Mouse (Mus musculus) A20 (cell line): ENCODE data around the gene Cyp4x1.

Experiments used
- DNase-seq: peaks from one replicate; pipeline ENCODE4 v3.0.0-alpha.2; 2011; ENCODE audit warnings: low read depth, low spot score

Gene Cyp4x1

GRCm38 (mm10) chr4:115090592-115090991, 43.5 kb downstream of the Cyp4x1 start:
- no peak for DNase-seq

GRCm38 (mm10) chr4:115088611-115089338, 45.3 kb downstream of the Cyp4x1 start, which contains the start of gene Pdzk1ip1:
Gene Pdzk1ip1, plus strand, starts transcription at chr4:115088708.
- no peak for DNase-seq

GRCm38 (mm10) chr4:115086763-115087415, 47.2 kb downstream of the Cyp4x1 start:
- no peak for DNase-seq

GRCm38 (mm10) chr4:115086257-115086656, 47.8 kb downstream of the Cyp4x1 start:
- DNase-seq = no peak

GRCm38 (mm10) chr4:115085522-115086095, 48.5 kb downstream of the Cyp4x1 start:
- DNase-seq = peak; percentile 55

- no peak for DNase-seq
These were observed 51.0 kb downstream of the Cyp4x1 start for GRCm38 (mm10) chr4:115083031-115083430.

GRCm38 (mm10) chr4:115079821-115080349, 54.2 kb downstream of the Cyp4x1 start:
- no peak for DNase-seq

GRCm38 (mm10) chr4:115078892-115079820, 54.9 kb downstream of the Cyp4x1 start:
- DNase-seq = no peak

- no peak for DNase-seq
These were observed 58.7 kb downstream of the Cyp4x1 start for GRCm38 (mm10) chr4:115075204-115075915.

GRCm38 (mm10) chr4:115074789-115075188, 59.3 kb downstream of the Cyp4x1 start:
- DNase-seq = no peak

- no peak for DNase-seq
These were observed 62.4 kb downstream of the Cyp4x1 start for GRCm38 (mm10) chr4:115071668-115072067.

- no peak for DNase-seq
These were observed 70.4 kb downstream of the Cyp4x1 start for GRCm38 (mm10) chr4:115063518-115064239.

GRCm38 (mm10) chr4:115062875-115063517, 71.1 kb downstream of the Cyp4x1 start:
- DNase-seq = no peak

GRCm38 (mm10) chr4:115062540-115062874, 71.6 kb downstream of the Cyp4x1 start:
- DNase-seq = no peak

GRCm38 (mm10) chr4:115060753-115061152, 73.3 kb downstream of the Cyp4x1 start:
- no peak for DNase-seq

- DNase-seq = no peak
These were observed 74.2 kb downstream of the Cyp4x1 start for GRCm38 (mm10) chr4:115059871-115060270.

- DNase-seq = no peak
These were observed 75.0 kb downstream of the Cyp4x1 start for GRCm38 (mm10) chr4:115058871-115059590.

- no peak for DNase-seq
These were observed 75.7 kb downstream of the Cyp4x1 start for GRCm38 (mm10) chr4:115058317-115058761.
